Mouse (Mus musculus) spleen, adult 2 months (tissue): ENCODE measurements at regions not wholly inside any gene's neighbourhood (a gene's known extent, or its start where the extent isn't known, plus 50 kb on each side); places are given as distances from the start of the nearest gene placed in this dataset.

Source experiments
- DNase-seq, 2 experiments: peaks; one replicate each; pipeline versions ENCODE4 v3.0.0 to v3.0.0-alpha.2; 2012 to 2021; ENCODE audit warnings: low spot score in 2 of 2, low read depth in 1 of 2
- H3K27ac ChIP-seq: fragments of 200-500 bp; 2 replicates; pipeline ENCODE4 v1.5.1; 2012; ENCODE audit warnings: low read length, inconsistent platforms; ENCODE audit not compliant: insufficient read depth
- H3K27me3 ChIP-seq: fragments of 200-500 bp; 2 replicates; pipeline ENCODE4 v1.6.1; 2012; ENCODE audit warnings: mild to moderate bottlenecking, moderate library complexity, low read length, inconsistent platforms; ENCODE audit not compliant: control insufficient read depth, insufficient read depth
- H3K36me3 ChIP-seq: fragments of 200-500 bp; 2 replicates; pipeline ENCODE4 v1.6.1; 2012; ENCODE audit warnings: mild to moderate bottlenecking, low read length, inconsistent platforms; ENCODE audit not compliant: control insufficient read depth, insufficient read depth
- H3K4me1 ChIP-seq: fragments of 200-500 bp; 2 replicates; pipeline ENCODE4 v1.6.1; 2011; ENCODE audit warnings: inconsistent platforms; ENCODE audit not compliant: control insufficient read depth, insufficient read depth, insufficient read length
- H3K4me3 ChIP-seq: fragments of 200-500 bp; 2 replicates; pipeline ENCODE4 v1.5.1; 2011; ENCODE audit warnings: mild to moderate bottlenecking, inconsistent platforms; ENCODE audit not compliant: insufficient read depth, insufficient read length; ENCODE audit errors: extremely low read depth
- CTCF ChIP-seq: fragments of 200-500 bp; IDR thresholded peaks from 2 replicates; pipeline ENCODE4 v1.5.1; 2011; ENCODE audit warnings: mild to moderate bottlenecking, inconsistent platforms; ENCODE audit not compliant: insufficient read depth, insufficient read length, insufficient replicate concordance; ENCODE audit errors: extremely low read depth
- POLR2A ChIP-seq: fragments of 200-500 bp; IDR thresholded peaks from 2 replicates; pipeline ENCODE4 v1.6.1; 2011; ENCODE audit warnings: low read depth, low read length, inconsistent platforms
- WGBS: fragments of 180-500 bp; shearing (Covaris S2); methylation state at CpG from one replicate; pipeline ENCODE4 v1.1.7; 2018; 5-methylcytosine and 5-hydroxymethylcytosine counted together

- Histone ChIP-seq H3K4me3 (no peak overlapping the region), H3K4me1 (no peaks in the 10 kb centered on the region), H3K27ac (no peak overlapping the region), H3K27me3 (no peaks in the 10 kb centered on the region), H3K36me3 (no peaks in the 10 kb centered on the region)
- 71% methylated on average over 3 of the region's 3 CpGs for WGBS
- DNase-seq = no peak
- no peak for TF ChIP-seq CTCF
- TF ChIP-seq POLR2A = no peak
Observed at GRCm38 (mm10) chr5:99165807-99166360, 128.7 kb upstream of the Prkg2 start.

- TF ChIP-seq POLR2A (no peak), CTCF (0 out of 2 replicates have a peak, but pooled peaks have one; percentile 10)
- DNase-seq = peak in 1 of 2 experiments; percentile 3
- H3K4me1 ChIP-seq = no peaks in the 10 kb centered on the region
- 0% methylated on average over 1 of the region's 1 CpGs for WGBS
- no peaks in the 10 kb centered on the region for H3K36me3 ChIP-seq
- no peak overlapping the region for H3K4me3 ChIP-seq
- no peaks in the 10 kb centered on the region for H3K27me3 ChIP-seq
- no peak overlapping the region for H3K27ac ChIP-seq
Observed at GRCm38 (mm10) chr5:99157973-99158372, 120.8 kb upstream of the Prkg2 start.

- 67% methylated on average over 2 of the region's 2 CpGs for WGBS
- Histone ChIP-seq H3K4me1 (no peaks in the 10 kb centered on the region), H3K27ac (no peak overlapping the region), H3K27me3 (no peaks in the 10 kb centered on the region), H3K36me3 (no peaks in the 10 kb centered on the region), H3K4me3 (no peak overlapping the region)
- DNase-seq = no peak
- TF ChIP-seq POLR2A = no peak
- no peak for TF ChIP-seq CTCF
Observed at GRCm38 (mm10) chr5:99153269-99153850, 116.2 kb upstream of the Prkg2 start.

GRCm38 (mm10) chr5:99152299-99152698 lies 115.1 kb upstream of the Prkg2 start:
- H3K4me1 ChIP-seq = no peaks in the 10 kb centered on the region
- H3K27ac ChIP-seq = no peak overlapping the region
- H3K27me3 ChIP-seq = no peaks in the 10 kb centered on the region
- H3K36me3 ChIP-seq = no peaks in the 10 kb centered on the region
- DNase-seq = no peak
- H3K4me3 ChIP-seq = no peak overlapping the region
- WGBS = 80% methylated on average over 4 of the region's 4 CpGs
- no peak for TF ChIP-seq POLR2A
- no peak for TF ChIP-seq CTCF

- TF ChIP-seq POLR2A = no peak
- TF ChIP-seq CTCF = no peak
Observed at GRCm38 (mm10) chr5:99149904-99150303, 112.8 kb upstream of the Prkg2 start.

GRCm38 (mm10) chr5:99132670-99133069 lies 95.5 kb upstream of the Prkg2 start:
- WGBS = 69% methylated on average over 2 of the region's 2 CpGs
- TF ChIP-seq POLR2A (no peak), CTCF (no peak)
- H3K4me3 ChIP-seq = no peak overlapping the region
- no peaks in the 10 kb centered on the region for H3K36me3 ChIP-seq
- H3K27ac ChIP-seq = no peak overlapping the region
- DNase-seq = no peak
- no peaks in the 10 kb centered on the region for H3K4me1 ChIP-seq
- no peaks in the 10 kb centered on the region for H3K27me3 ChIP-seq

More at GRCm38 (mm10) chr5:99149904-99150303, 112.8 kb upstream of the Prkg2 start:
- H3K27me3 ChIP-seq = no peaks in the 10 kb centered on the region
- DNase-seq = no peak
- no peaks in the 10 kb centered on the region for H3K4me1 ChIP-seq
- H3K36me3 ChIP-seq = no peaks in the 10 kb centered on the region
- WGBS = 11% methylated on average over 1 of the region's 1 CpGs
- H3K27ac ChIP-seq = no peak overlapping the region
- H3K4me3 ChIP-seq = no peak overlapping the region

GRCm38 (mm10) chr5:99128628-99129027 lies 91.5 kb upstream of the Prkg2 start:
- H3K27ac ChIP-seq = no peak overlapping the region
- TF ChIP-seq CTCF (no peak), POLR2A (no peak)
- 52% methylated on average over 6 of the region's 6 CpGs for WGBS
- no peak overlapping the region for H3K4me3 ChIP-seq
- no peaks in the 10 kb centered on the region for H3K27me3 ChIP-seq
- H3K36me3 ChIP-seq = no peaks in the 10 kb centered on the region
- no peaks in the 10 kb centered on the region for H3K4me1 ChIP-seq
- DNase-seq = no peak
